Mouse (Mus musculus) megakaryocyte, adult 5-6 weeks (primary cell): ENCODE results near the gene Usp4. TPM values are rescaled to one million over a fixed set of nuclear protein-coding genes. Genes with fewer than 3 reads are reported as not detected.
"Not testable (repeated sequence)": the region's sequence is repeated elsewhere in the genome, so short reads cannot be mapped to it uniquely, and the experiment has no call there.

Experiments used
- ATAC-seq: 2 replicates; pipeline ENCODE4 v1.8.0; 2016; ENCODE audit warnings: mild to moderate bottlenecking, inconsistent platforms; ENCODE audit not compliant: poor library complexity, severe bottlenecking
- total RNA-seq, 2 experiments: library from RNA; stranded (forward) in 1 of 2; stranded (reverse) in 1 of 2; fragments of 153-499, 151-499 nt in 1 of 2; fragments of 221-1000, 200-1000 nt in 1 of 2; gene quantifications; 2 replicates each; pipeline versions ENCODE4 v1.2.3 to v1.2.4; 2015 to 2017

Gene Usp4
- total RNA-seq (2015) (144 and 148 TPM in 2 replicates), total RNA-seq (2017) (75.0 and 78.7 TPM in 2 replicates)

- ATAC-seq: peak; percentile 91
Observed at GRCm38 (mm10) chr9:108347540-108348289, at the start of gene Usp4. TSS of gene Usp4 (plus strand) at chr9:108347853.

- no peak for ATAC-seq
Observed at GRCm38 (mm10) chr9:108301853-108302252, 45.8 kb upstream of the Usp4 start.

- ATAC-seq: no peak
Observed at GRCm38 (mm10) chr9:108304716-108305115, 42.9 kb upstream of the Usp4 start.

DNA sequence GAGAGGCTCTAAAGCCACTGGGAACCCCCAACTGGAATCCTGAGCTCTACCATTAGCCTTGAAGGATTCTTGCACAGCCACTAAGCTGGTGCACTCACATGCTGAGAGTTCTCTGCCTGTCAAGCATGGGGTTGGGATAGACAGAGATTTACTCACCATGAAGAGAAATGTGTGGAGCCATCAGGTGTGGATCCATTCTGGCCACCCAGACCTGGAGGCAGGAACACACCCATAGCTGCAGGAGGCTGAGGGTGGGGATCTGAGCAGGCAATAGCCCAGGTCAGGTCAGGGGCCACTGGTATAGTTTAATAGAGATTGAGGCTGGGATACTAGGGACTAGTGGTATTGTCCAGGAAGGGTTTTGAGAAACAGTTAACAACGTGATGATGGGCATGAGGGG is 42.5 kb upstream of the Usp4 start:
- ATAC-seq: no peak

GRCm38 (mm10) chr9:108305629-108306520 is 41.8 kb upstream of the Usp4 start, which contains the start of the genes Rhoa and Tcta:
TSS of gene Rhoa (plus strand) at chr9:108306129.
TSS of gene Tcta (minus strand) at chr9:108306160.
- ATAC-seq: peak; percentile 89

DNA sequence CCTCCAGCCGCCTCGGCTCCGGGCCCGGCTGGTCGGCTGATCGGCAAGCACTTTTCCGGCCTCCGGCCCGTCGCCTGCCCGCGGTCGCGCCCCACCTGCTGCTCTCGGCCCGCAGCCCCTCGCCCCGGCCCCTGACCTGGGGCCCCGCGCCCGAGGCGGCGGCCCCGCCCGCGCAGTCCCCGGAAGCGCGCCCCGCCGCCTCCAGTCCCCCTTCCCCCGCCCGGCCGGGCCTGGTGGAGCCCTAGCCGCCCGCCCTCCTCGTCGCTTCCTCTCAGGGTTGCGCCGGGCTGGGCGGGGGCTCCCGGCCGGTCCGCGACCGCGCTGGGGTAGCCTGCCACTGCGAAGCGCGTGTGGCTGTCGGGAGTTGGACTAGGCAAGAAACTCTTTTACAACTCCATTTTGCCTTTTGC is 41.1 kb upstream of the Usp4 start:
- peak; percentile 67 for ATAC-seq

DNA sequence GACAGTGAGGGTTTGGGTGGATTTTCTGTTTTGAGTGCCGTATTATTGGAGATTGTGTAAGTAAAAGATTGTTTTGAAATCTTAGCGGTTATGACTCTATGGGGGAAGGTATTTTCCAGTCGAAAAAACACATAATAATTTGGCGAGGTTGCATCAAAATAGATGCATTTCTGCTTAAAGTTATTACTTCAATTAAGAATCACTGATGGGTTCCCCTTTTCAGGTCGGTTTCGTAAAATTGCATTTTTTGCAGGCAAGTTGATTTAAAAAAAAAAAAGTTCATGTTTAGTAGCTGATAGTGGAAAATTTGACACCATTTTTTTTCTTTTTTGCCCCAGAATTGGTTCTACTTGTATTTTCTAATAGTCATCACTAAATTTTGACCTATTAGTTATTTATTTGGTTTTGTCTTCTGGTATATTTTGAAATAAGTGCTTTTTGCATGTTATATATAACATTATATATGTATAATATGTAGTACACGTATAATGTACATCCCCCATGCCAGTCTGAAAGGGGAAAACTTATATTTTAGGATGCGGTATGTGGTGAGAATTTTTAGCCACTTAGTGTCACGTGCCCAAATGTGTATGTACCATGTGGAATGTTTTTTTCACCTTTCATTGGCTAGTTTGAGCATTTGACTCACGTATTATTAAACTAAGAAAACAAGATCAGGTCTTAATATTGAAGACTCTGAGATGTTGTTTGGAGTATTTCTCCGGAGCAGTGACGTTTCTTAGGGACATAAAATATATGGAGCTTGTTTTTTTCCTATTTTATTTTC is 40.4 kb upstream of the Usp4 start:
- no peak for ATAC-seq

GRCm38 (mm10) chr9:108308141-108308540 is 39.5 kb upstream of the Usp4 start:
- ATAC-seq: no peak

DNA sequence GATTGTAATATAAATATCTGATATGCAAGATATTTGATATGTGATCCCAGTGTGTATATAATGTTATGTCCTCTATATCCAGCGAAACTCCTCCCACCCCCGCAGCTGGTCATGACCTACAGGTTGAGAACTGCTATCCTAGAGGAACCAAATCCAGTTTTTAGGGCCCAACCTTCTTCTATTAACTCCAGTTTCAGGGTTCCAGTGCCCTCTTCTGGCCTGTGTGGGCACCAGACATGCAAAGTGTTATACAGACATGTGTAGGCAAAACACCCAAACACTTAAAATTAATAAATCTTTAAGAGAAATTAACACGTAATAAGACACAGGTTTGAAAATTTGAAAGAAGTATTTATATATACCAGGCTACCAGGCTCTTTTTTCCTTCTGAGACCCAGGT is 30.1 kb upstream of the Usp4 start:
- no peak for ATAC-seq

DNA sequence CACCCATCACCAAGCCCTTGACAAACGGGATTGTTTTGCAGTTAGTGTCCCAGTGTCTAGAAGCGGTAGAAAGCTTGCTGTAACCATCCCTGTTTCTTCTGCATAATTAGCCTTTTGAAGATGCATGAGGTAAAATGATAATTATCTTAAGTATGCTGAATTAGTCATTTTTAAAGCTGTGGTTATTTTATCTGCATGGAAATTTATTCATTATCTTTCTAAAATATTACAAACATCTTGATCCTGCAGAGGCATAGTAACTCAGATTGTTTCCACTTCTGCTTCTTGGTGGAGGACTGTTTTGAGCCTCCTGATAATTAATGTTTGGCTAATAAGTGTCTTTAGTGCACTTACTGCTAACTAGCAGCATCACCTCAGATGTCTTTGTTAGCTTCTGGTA is 29.2 kb upstream of the Usp4 start:
- no peak for ATAC-seq

- not testable (repeated sequence) for ATAC-seq
Observed at GRCm38 (mm10) chr9:108322054-108322453, 25.6 kb upstream of the Usp4 start.

GRCm38 (mm10) chr9:108324784-108325183 is 22.9 kb upstream of the Usp4 start:
- no peak for ATAC-seq

GRCm38 (mm10) chr9:108325811-108326210 is 21.8 kb upstream of the Usp4 start:
- no peak for ATAC-seq

DNA sequence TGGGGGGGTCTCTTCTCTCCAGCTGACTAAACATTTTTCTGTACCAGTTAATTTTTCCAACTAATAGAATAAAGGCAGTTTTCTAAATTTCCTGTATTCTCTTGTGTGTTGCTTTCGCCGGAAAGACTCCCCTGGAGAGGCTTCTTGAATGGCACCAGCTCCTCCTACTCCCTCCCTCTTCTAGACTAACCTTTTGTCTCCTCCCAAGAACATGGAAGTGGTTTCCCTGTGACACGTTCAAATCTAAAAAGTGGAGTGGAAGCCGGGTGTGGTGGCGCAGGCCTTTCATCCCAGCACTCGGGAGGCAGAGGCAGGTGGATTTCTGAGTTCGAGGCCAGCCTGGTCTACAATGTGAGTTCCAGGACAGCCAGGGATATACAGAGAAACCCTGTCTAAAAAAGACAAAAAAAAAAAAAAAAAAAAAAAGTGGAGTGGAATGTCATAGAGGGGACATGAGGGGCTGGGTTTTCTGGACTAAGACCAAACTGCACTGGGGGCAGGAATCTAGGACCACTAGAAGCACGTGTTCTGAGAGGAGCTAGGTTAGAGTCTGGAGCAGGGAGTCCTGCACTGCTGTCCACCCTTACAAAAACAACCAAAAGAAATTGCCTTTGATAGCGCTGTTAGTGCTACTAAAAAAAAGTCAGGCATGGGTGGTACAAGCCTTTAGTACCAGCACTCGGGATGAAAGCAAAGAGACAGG is 9.7 kb upstream of the Usp4 start:
- no peak for ATAC-seq

GRCm38 (mm10) chr9:108338551-108338885 is 9.1 kb upstream of the Usp4 start:
- no peak for ATAC-seq

DNA sequence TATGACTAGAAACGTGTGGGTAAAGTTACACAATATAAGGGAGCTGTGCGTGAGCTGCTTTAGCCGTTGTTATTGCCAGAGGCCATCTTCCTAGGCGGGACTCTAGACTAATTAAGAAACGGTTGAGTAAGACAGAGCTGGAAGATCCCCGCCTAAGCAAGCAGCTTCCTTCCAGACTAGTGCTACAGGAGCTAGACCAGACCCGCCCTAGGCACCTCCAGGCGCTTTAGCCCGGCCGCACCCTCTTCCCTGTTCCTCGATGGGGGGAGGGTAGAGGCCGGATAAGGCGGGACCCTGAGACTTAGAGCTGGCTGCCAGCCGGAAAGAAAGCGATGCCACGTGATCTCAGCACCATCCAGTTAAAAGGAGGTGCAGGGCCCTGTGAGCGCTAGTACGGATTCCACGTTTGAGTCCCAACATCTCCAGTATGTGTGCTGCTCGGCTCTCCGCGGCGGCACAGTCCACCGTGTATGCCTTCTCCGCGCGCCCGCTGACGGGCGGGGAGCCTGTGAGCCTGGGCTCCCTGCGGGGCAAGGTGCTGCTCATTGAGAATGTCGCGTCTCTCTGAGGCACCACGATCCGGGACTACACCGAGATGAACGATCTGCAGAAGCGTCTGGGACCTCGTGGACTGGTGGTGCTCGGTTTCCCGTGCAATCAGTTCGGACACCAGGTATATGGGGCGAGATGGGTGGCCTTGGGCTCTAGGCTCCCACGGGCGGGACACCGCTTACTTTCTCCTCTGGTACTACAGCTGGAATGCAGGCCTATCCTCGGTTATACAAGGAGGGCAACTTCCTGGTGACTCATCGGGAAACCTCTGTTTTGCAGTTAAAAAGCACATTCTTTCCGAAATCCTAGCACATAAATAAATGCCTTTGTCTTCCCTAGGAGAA is 8.5 kb upstream of the Usp4 start, which contains the start of gene Gpx1:
Gpx1 (plus strand) TSS at position 18 of the 896 bp plus-strand sequence.
- peak; percentile 74 for ATAC-seq

DNA sequence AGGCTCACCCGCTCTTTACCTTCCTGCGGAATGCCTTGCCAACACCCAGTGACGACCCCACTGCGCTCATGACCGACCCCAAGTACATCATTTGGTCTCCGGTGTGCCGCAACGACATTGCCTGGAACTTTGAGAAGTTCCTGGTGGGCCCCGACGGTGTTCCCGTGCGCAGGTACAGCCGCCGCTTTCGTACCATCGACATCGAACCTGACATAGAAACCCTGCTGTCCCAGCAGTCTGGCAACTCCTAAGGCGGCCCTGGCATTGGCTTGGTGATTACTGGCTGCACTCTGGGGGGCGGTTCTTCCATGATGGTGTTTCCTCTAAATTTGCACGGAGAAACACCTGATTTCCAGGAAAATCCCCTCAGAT is 7.8 kb upstream of the Usp4 start:
- ATAC-seq: no peak

DNA sequence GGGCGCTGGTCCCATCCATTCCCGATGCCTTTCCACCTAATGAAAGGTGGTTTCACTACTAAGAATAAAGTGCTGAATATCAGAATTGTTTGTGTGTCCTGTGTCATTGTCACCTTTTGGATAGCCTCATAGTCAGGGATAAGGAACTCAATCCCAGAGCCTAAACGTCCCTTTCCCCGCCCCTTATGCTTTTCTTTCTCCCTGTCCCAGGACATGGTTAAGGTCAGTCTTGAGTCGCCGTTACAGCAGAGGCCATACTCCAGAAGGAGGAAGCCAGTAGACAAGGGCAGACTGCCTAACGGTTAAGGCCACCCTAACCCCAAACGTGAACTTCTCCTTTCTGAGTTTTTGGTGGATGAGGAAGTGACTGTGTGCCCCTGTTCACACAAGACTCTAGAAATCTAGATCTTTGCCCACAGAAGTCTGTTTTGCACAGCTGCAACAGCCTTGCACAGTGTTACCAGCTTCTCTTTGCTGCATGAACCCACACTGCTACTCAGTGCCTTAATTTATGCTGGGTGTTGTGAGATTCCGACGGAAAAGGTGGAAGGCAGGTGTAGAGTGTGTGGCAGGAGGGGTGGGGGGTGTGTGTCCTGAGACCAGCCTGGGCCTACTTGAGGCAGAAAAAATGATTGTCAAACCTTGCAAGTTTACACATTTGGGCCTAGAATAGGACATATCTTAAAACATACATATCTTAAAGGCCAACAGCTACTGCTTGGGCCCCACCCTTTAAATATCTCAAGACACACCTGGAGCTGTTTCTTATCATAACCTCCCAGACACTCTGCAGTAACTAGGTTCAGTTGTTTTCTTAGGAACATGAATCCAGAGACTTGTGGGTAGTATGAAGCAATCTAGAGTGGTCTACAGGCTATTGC is 7.2 kb upstream of the Usp4 start:
- peak; percentile 54 for ATAC-seq

GRCm38 (mm10) chr9:108341139-108341475 is 6.5 kb upstream of the Usp4 start:
- ATAC-seq: no peak
